Mouse (Mus musculus) left cerebral cortex, adult 9 months (tissue): ENCODE measurements around the gene Smim23.

Experiments
- DNase-seq, 2 experiments: peaks; one replicate each; pipeline ENCODE4 v3.0.0; 2022; ENCODE audit warnings: low spot score in 2 of 2

Smim23 gene

DNA sequence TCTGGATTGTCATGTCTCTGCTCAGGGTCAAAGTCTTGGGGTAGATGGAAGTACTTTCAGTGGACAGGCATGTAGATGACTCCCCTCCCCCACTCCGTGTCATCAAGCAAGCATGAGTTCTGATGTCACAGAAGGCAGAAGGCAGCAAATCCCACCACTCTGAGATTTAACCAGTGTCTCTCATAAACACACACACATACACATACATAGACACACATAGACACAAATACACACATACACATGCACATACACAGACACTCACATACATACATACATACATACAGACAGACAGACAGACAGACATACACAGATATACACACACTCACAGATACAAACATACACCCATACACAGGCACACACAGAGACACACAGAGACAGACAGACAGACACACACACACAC is at the start of gene Smim23:
Gene Smim23, minus strand, starts transcription at position 101 of the 400 bp plus-strand sequence.
- DNase-seq, result no peak

GRCm38 (mm10) chr11:32868619-32869383 is 44.4 kb upstream of the Smim23 start:
- DNase-seq, result no peak

- DNase-seq, result peak in 1 of 2 experiments; percentile 9
Measured at GRCm38 (mm10) chr11:32864615-32865014, 40.2 kb upstream of the Smim23 start.

GRCm38 (mm10) chr11:32857418-32857879 is 33.0 kb upstream of the Smim23 start:
- peak in 1 of 2 experiments; percentile 1 for DNase-seq

GRCm38 (mm10) chr11:32846682-32847222 is 22.3 kb upstream of the Smim23 start:
- no peak for DNase-seq

DNA sequence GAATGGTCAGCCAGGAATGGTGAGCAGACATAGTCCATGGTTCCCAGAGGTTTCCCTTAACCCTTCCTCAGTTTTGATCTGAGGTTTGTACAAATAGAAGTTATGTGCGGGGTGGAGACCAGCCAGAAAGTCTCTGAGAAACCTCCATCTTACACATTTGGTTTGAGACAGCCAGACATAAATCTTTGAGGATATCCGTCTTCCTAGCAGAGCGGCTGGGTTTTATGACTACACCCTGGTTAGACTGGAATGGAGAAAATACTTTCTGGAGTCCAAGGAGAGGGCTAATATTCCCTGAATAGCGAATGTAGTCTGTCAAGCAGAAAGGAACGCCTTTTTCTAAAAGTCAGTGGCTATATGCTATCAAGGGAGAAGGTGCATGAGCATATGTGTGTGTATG is 16.8 kb upstream of the Smim23 start:
- no peak for DNase-seq

DNA sequence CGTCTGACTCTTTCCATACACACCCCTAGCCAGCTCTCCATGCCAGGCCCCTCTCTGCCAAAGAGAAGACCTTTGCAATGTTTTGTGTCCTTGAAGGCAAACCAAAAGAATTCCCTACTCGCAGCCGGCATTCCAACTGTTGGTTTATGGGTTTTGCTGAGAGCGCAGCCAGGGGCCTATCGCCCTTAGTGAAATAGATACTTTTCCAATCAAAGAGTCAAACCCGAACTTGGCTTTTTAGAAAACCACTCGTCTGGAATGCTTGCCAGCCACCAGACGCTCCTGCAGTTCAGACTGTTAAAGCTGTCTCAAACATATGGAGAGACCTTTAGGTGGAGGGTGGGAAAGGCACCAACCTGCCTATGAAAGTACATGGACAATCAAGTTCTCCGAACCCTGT is 15.9 kb upstream of the Smim23 start:
- no peak for DNase-seq

DNA sequence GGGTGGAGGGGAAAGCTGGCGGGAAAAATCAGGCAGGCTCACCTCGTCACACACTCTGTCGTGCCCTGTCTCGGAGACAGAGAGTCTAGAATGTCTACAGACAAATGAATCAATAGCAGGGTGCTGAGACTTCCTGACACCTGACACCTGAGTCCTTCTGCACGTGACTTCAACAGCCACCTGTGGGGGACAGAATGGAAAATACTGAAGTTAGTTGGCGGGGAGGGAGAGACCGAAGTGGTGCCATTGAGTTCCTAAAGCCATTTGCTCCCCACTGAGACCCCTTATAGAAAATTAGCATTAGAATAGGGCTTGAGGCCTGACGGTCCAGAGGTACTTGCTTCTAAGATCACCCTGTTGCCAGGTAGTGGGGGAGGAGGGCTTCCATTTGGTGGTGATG is 10.6 kb upstream of the Smim23 start:
- no peak for DNase-seq

DNA sequence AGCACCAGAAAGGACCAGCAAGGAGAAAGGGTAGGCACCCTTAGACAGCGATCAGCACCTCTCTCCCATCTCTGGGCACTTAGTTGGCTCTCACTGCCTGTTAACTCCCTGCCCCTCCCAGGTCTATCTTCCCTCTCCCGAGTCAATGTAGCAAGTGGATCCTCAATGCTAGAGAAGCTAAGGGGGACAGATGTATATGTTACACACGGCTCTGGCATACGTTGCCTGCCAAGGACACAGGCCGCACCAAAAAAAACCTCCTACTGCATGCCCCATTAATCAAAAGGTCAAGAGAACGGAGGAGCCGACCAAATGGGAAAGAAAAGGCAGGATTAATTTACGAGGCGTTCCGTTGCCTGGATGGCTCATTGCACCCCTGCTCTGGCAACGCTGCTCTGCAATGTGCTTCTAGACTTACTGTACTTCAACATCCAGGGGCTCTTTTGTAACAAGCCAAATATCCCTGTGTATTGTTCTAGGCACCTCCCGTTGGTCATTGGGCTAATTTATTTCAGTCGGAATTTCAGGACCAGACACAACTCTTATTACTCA is 10.0 kb upstream of the Smim23 start:
- DNase-seq, result no peak

GRCm38 (mm10) chr11:32817566-32817965 is 6.8 kb downstream of the Smim23 start:
- no peak for DNase-seq

GRCm38 (mm10) chr11:32814286-32814685 is 10.1 kb downstream of the Smim23 start:
- DNase-seq, result peak; percentile 15 to 31

DNA sequence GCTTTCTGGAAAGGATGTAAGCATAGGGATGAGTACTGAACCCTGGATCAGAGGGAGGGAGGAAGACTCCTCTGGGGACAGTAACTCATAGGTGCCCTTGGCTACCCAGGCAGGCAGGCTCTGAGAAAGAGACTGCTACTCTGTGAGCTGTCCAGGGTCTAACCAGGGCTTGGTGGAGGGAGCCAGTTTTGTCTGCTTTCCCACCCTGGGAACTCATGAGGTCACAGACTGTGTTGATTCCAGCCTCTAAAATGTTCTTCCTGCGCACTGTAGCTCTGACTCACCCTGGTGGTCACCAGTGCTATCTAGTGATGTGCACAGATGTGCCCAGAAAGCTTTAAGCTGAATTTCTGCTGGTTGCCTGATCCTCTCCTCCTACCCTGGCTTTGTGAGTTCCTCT is 15.3 kb downstream of the Smim23 start:
- no peak for DNase-seq

DNA sequence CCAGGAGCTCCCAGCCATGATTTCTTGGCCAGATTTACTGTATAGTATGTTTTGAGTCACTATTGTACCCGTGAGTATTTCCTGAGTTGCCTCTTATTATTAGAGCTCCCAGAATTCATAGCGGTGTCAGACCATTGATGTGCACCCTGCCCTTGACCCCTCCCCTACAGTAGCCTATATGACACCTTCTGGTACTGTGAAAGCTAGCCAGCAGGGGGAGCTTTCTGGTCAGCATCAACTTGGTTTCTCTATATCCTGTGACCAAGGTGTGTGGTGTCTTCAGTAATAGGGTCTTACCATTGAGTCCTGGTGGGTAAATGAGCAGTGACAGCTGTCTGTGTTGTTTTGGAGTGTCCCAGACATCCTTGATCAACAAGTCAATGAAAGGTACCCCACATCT is 18.4 kb downstream of the Smim23 start:
- peak in 1 of 2 experiments; percentile 27 for DNase-seq

- no peak for DNase-seq
Measured at GRCm38 (mm10) chr11:32803658-32804057, 20.7 kb downstream of the Smim23 start.

DNA sequence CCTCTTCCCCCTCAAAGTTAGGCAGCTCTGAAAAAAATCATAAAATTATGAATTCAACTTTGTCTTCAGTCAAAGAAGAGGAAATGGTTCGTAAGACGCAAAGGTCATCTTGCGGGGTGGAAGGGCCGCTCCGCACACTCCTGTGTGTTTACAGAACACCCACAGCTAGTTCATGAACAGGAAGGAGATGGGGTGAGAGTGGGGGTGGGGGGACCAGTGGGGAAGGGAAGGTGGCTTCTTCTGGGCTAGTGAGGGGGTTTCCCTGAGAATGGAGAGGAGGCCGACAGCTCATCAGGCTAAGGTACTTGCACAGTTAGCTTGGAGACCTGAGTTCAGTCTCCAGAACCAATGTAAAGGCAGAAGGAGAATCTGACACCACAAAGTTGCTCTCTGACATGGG is 22.7 kb downstream of the Smim23 start:
- DNase-seq, result no peak

GRCm38 (mm10) chr11:32800929-32801375 is 23.5 kb downstream of the Smim23 start:
- DNase-seq, result no peak

GRCm38 (mm10) chr11:32798445-32798844 is 26.0 kb downstream of the Smim23 start:
- no peak for DNase-seq

DNA sequence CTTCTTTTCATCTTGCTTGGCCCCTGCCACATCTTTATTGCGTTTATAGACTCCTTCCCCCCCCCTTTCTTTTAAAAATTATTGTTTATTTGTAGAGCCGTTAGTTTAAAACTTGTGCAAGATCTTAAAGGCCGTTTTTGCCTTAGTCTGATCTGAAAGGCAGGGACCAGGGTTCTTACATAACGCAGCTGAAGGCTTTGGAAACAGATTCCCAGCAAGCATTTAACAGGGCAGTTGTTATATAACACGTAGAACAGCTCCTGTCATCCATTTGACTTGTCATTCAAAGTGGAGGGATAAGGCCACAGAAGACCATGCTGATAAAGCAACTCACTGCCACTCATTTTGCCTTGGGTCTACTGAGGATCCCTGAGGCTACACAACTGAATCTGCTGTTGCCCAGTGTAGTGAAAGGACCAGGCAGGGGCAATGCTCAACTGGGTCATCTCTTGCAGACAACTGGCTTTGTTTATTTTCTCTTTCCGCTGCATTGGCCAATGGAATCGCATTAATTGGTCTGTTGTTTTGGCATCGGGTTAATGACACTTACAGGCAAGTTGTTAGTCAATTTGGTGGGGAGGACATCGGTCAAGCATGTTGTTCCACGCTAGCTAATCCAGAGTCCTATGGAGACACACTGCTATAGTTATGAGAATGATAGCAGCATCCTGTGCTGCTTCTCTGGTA is 29.5 kb downstream of the Smim23 start:
- no peak for DNase-seq

DNA sequence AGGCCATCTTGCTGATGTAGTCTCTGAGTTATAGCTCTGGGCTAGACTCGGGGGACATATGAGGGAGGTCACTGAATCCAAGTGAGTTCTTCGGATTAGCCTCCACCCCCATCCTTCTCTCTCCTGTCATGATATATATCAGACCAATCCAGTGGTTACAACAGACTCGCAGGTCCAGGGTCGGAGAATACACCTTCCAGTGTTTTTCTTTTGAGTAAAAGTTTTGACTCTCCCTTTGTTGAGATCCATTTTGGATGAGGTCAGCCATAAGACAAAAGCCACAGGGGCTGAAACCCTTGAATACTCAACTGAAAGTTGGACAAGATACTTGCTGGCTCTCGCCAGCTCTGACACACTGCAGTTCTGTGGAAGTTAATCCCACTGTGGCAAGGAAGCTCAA is 38.2 kb downstream of the Smim23 start:
- no peak for DNase-seq

DNA sequence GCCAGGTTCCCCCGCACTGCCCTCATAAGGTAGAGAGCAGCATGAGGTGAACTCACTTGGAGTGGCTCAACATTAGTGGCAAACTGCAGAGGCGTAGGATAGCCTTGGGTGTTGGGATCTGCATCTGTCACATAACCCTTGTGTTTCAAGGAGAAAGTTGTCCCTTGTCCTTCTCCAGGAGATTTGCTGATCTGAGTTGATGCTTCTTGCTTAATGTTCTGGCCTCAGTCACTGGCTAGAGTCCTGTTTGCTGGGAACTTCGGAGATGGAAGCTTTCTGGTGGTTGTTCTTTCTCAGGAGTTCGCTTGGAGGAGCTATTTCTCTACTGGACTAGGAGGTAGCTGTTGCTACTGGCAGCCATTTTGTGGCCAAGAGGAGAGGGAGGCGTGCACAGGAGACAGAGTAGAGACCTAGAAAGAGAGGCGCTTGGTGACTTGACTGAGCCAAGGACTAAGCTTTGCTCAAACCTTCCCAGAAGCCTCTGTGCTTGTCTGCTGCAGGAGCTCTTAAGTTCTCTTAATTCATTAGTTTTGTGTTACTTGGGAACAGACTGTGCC is 38.7 kb downstream of the Smim23 start:
- no peak for DNase-seq

GRCm38 (mm10) chr11:32782724-32783123 is 41.7 kb downstream of the Smim23 start:
- DNase-seq, result no peak
